Mouse (Mus musculus) hindbrain, embryonic 15.5 days (tissue): ENCODE data around the gene Slc35f4. TPM values are rescaled to one million over a fixed set of nuclear protein-coding genes. Genes with fewer than 3 reads are reported as not detected.

Experiments used
- microRNA-seq: library from miRNA; unstranded; fragments of <30 nt; microRNA quantifications from one replicate; pipeline ENCODE4, GENCODE M21; 2016
- polyA plus RNA-seq: library from polyadenylated mRNA; unstranded; fragments of >200 nt; fragmentation: Nextera tagmentation; extraction: Ambion mirVana; gene quantifications from 2 replicates; pipeline ENCODE4 v1.2.1, GENCODE M21; 2015

Gene Slc35f4
- polyA plus RNA-seq, 1 experiment from 2014 or later = 22.5 TPM

Small RNA genes within 50 kb of the gene (microRNA-seq; reads per million reads assigned to microRNA genes)
- not detected for gene Gm22949
